Mouse (Mus musculus): ENCODE results near the gene Cd151. TPM values are rescaled to one million over a fixed set of nuclear protein-coding genes. Genes with fewer than 3 reads are reported as not detected.

Gene Cd151
- polyA plus RNA-seq, 1 experiment = 89.5 TPM

DNA sequence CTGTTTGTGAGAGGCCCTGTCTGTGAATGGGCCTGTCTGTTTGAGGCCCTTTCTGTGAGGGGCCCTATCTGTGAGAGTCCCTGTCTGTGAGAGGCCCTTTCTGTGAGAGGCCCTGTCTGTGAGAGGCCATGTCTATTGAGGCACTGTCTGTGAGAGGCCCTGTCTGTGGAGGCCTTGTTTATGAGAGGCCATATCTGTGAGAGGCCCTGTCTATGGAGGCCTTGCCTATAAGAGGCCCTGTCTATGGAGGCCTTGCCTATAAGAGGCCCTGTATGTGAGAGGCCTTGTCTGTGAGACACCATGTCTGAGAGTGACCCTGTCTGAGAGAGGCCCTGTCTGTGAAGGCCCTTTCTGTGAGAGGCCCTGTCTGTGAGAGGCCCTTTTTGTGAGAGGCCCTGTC lies 41.0 kb downstream of the Cd151 start:
- 0 out of 2 replicates have a peak, but pooled peaks cover 1% of the 10 kb centered on the region for H3K36me3 ChIP-seq (ENCODE audit: control insufficient read depth, insufficient read depth, low read length)
- no peaks in the 10 kb centered on the region for H3K4me1 ChIP-seq (ENCODE audit: control insufficient read depth, insufficient read depth, insufficient read length)
- H3K27ac ChIP-seq (ENCODE audit: insufficient read depth, low read length) = no peak overlapping the region
- no peak overlapping the region for H3K4me3 ChIP-seq (ENCODE audit: extremely low read depth, insufficient read depth, insufficient read length)
- no peak for TF ChIP-seq POLR2A (IDR thresholded peaks at IDR 0.05; ENCODE audit: low read depth, low read length)
- no peak for TF ChIP-seq CTCF (IDR thresholded peaks at IDR 0.05; ENCODE audit: extremely low read depth, insufficient read depth, insufficient read length, insufficient replicate concordance)
- DNase-seq (ENCODE audit: low read depth in 1 of 2, low spot score in 2 of 2) = no peak
- H3K27me3 ChIP-seq (ENCODE audit: control insufficient read depth, insufficient read depth, low read length) = no peaks in the 10 kb centered on the region

DNA sequence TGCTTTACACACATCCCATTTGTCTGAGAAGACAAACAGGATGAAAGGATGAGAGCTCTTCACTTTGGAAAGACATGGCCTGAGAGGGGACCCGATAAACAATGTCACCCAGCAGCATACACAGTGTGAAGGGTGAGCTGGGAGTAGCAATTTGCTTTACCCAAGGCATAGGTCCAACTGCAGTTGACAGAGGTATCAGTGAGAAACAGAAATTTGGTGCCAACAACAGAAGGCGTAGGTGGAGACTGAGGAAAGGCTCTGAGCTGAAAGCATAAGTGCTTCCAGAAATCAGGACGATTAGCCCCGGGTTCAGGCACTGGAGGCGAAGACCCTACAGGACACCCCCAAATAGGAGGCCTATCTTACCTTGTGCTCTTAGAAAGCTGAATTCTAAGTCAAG lies 43.0 kb downstream of the Cd151 start:
- Histone ChIP-seq H3K4me1 (ENCODE audit: control insufficient read depth, insufficient read depth, insufficient read length) (no peaks in the 10 kb centered on the region), H3K27me3 (ENCODE audit: control insufficient read depth, insufficient read depth, low read length) (no peaks in the 10 kb centered on the region), H3K4me3 (ENCODE audit: extremely low read depth, insufficient read depth, insufficient read length) (no peak overlapping the region), H3K36me3 (ENCODE audit: control insufficient read depth, insufficient read depth, low read length) (peaks cover 1% of the 10 kb centered on the region; the same call in 1 of the 2 replicates), H3K27ac (ENCODE audit: insufficient read depth, low read length) (no peak overlapping the region)
- TF ChIP-seq POLR2A (IDR thresholded peaks at IDR 0.05; ENCODE audit: low read depth, low read length) (no peak), CTCF (IDR thresholded peaks at IDR 0.05; ENCODE audit: extremely low read depth, insufficient read depth, insufficient read length, insufficient replicate concordance) (no peak)
- DNase-seq (ENCODE audit: low read depth in 1 of 2, low spot score in 2 of 2) = no peak
- WGBS = 95% methylated on average over 5 of the region's 5 CpGs

DNA sequence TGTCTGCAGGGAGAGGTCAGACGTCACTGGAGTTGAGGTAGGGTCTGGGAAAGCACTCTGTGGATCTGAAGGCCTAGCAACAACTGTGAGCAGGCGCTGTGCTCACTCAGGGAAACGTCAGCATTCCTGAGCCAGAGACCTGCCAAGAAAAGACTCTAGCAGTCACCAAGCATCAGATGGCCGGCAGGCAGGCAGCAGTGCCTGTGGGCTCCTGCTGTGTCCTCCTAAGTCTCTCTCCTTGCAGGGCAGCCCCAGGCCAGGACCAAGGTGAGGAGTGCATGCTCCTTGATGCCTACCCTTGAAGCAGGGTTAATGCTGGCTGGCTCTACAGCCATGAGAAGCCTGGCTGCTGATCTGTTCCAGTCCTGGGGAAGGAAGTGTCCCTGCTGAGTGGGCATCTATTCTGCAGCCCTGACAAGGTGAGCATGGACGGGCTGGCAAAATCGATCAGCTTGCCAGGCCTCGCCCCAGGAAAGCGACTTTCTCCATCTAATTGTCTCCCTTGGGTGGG lies 43.5 kb downstream of the Cd151 start:
- peaks cover 1% of the 10 kb centered on the region; the same call in 1 of the 2 replicates for H3K36me3 ChIP-seq (ENCODE audit: control insufficient read depth, insufficient read depth, low read length)
- 91% methylated on average over 8 of the region's 8 CpGs for WGBS
- no peaks in the 10 kb centered on the region for H3K4me1 ChIP-seq (ENCODE audit: control insufficient read depth, insufficient read depth, insufficient read length)
- TF ChIP-seq POLR2A (IDR thresholded peaks at IDR 0.05; ENCODE audit: low read depth, low read length) = no peak
- no peak for TF ChIP-seq CTCF (IDR thresholded peaks at IDR 0.05; ENCODE audit: extremely low read depth, insufficient read depth, insufficient read length, insufficient replicate concordance)
- no peak for DNase-seq (ENCODE audit: low read depth in 1 of 2, low spot score in 2 of 2)
- no peak overlapping the region for H3K27ac ChIP-seq (ENCODE audit: insufficient read depth, low read length)
- H3K27me3 ChIP-seq (ENCODE audit: control insufficient read depth, insufficient read depth, low read length) = no peaks in the 10 kb centered on the region
- no peak overlapping the region for H3K4me3 ChIP-seq (ENCODE audit: extremely low read depth, insufficient read depth, insufficient read length)

DNA sequence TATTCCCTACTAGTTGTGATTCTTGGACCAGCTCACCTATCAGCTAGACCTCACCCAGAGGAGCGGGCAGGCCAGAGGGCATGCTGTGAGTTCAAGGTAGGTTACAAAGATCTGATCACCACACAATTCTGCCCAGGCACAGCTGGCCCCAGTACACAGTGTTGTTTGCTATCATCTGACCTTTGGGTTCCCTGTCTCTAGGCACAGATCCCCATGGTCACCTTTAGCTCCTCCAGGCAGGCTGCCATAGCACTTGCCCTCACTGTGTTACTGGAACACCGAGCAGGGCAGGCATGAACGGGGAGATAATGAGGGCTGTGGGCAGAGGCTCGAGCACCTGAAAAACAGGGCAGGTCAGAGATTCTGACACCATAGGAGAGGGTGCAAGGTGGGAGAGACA lies 50.4 kb downstream of the Cd151 start:
- TF ChIP-seq POLR2A (IDR thresholded peaks at IDR 0.05; ENCODE audit: low read depth, low read length) (no peak), CTCF (IDR thresholded peaks at IDR 0.05; ENCODE audit: extremely low read depth, insufficient read depth, insufficient read length, insufficient replicate concordance) (no peak)
- no peak overlapping the region for H3K27ac ChIP-seq (ENCODE audit: insufficient read depth, low read length)
- H3K36me3 ChIP-seq (ENCODE audit: control insufficient read depth, insufficient read depth, low read length) = peaks cover 3% of the 10 kb centered on the region; the same call in 1 of the 2 replicates
- no peaks in the 10 kb centered on the region for H3K27me3 ChIP-seq (ENCODE audit: control insufficient read depth, insufficient read depth, low read length)
- 85% methylated on average over 4 of the region's 4 CpGs for WGBS
- H3K4me3 ChIP-seq (ENCODE audit: extremely low read depth, insufficient read depth, insufficient read length) = no peak overlapping the region
- no peak for DNase-seq (ENCODE audit: low read depth in 1 of 2, low spot score in 2 of 2)
- no peaks in the 10 kb centered on the region for H3K4me1 ChIP-seq (ENCODE audit: control insufficient read depth, insufficient read depth, insufficient read length)

DNA sequence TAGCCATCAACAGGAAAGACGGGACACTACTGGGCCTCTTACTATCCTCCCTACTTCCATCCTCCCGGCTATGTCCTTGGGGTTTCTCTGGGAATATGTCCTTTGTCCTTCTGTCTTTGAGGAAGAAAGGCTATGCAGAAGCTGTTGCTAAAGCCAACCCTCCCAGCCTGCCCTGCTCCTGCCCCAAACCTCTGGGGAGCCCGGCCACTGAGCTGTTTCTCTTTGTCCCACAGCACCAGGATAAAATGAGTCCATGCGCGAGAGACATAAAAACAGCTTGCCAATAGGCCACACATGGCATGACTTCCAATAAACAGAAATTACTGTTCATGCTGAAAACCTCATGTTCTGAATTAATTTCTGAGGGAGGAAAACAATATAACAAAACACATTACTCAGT lies 51.1 kb downstream of the Cd151 start:
- no peak for DNase-seq (ENCODE audit: low read depth in 1 of 2, low spot score in 2 of 2)
- Histone ChIP-seq H3K36me3 (ENCODE audit: control insufficient read depth, insufficient read depth, low read length) (peaks cover 3% of the 10 kb centered on the region; the same call in 1 of the 2 replicates), H3K4me3 (ENCODE audit: extremely low read depth, insufficient read depth, insufficient read length) (no peak overlapping the region), H3K27me3 (ENCODE audit: control insufficient read depth, insufficient read depth, low read length) (no peaks in the 10 kb centered on the region), H3K4me1 (ENCODE audit: control insufficient read depth, insufficient read depth, insufficient read length) (no peaks in the 10 kb centered on the region), H3K27ac (ENCODE audit: insufficient read depth, low read length) (no peak overlapping the region)
- 97% methylated on average over 5 of the region's 5 CpGs for WGBS
- TF ChIP-seq CTCF (IDR thresholded peaks at IDR 0.05; ENCODE audit: extremely low read depth, insufficient read depth, insufficient read length, insufficient replicate concordance) = no peak
- TF ChIP-seq POLR2A (IDR thresholded peaks at IDR 0.05; ENCODE audit: low read depth, low read length) = no peak

DNA sequence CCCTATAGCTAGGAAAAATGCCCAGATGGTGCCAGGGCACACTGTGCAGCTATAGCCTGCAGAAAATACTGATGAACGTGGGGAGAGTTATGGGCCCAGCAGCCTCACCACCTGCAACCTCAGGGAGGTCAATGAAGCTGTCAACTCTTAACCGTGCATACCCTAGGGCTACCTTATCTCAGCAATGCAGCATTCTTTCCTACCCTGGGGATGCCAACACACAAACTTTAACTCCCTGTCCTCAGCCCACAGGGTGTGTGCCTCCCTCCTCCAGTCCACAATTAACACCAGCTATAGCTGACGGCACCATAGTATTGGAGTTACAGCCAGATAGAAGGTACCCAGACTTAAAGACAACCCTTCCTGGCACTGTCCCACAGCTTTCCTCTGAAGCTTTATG lies 51.7 kb downstream of the Cd151 start:
- TF ChIP-seq CTCF (IDR thresholded peaks at IDR 0.05; ENCODE audit: extremely low read depth, insufficient read depth, insufficient read length, insufficient replicate concordance) (no peak), POLR2A (IDR thresholded peaks at IDR 0.05; ENCODE audit: low read depth, low read length) (no peak)
- peaks cover 3% of the 10 kb centered on the region; the same call in 1 of the 2 replicates for H3K36me3 ChIP-seq (ENCODE audit: control insufficient read depth, insufficient read depth, low read length)
- H3K4me3 ChIP-seq (ENCODE audit: extremely low read depth, insufficient read depth, insufficient read length) = no peak overlapping the region
- 91% methylated on average over 3 of the region's 3 CpGs for WGBS
- no peaks in the 10 kb centered on the region for H3K4me1 ChIP-seq (ENCODE audit: control insufficient read depth, insufficient read depth, insufficient read length)
- no peak for DNase-seq (ENCODE audit: low read depth in 1 of 2, low spot score in 2 of 2)
- H3K27ac ChIP-seq (ENCODE audit: insufficient read depth, low read length) = no peak overlapping the region
- no peaks in the 10 kb centered on the region for H3K27me3 ChIP-seq (ENCODE audit: control insufficient read depth, insufficient read depth, low read length)

DNA sequence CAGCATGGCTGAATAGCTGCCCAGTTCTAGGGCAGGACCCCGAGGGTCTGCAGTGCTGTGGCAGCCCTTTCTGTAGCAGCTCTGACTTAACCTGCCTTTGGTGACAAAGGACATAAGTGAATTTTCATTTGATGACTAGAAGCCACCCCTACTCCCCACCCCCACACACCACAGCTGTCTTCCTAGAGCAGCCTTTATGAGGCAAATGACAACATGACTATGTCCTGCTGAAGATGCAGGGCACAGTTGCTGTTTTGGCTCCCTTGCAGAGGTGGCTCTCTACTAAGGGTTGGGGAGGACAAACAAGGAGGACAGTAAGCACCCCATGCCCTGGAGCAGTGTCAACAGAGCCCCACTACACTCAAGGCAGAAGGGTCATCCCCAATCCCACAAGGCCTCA lies 52.6 kb downstream of the Cd151 start:
- no peaks in the 10 kb centered on the region for H3K4me1 ChIP-seq (ENCODE audit: control insufficient read depth, insufficient read depth, insufficient read length)
- no peak overlapping the region for H3K27ac ChIP-seq (ENCODE audit: insufficient read depth, low read length)
- WGBS = 87% methylated on average over 1 of the region's 1 CpGs
- H3K36me3 ChIP-seq (ENCODE audit: control insufficient read depth, insufficient read depth, low read length) = peaks cover 3% of the 10 kb centered on the region; the same call in 1 of the 2 replicates
- H3K4me3 ChIP-seq (ENCODE audit: extremely low read depth, insufficient read depth, insufficient read length) = no peak overlapping the region
- no peaks in the 10 kb centered on the region for H3K27me3 ChIP-seq (ENCODE audit: control insufficient read depth, insufficient read depth, low read length)
- TF ChIP-seq POLR2A (IDR thresholded peaks at IDR 0.05; ENCODE audit: low read depth, low read length) (no peak), CTCF (IDR thresholded peaks at IDR 0.05; ENCODE audit: extremely low read depth, insufficient read depth, insufficient read length, insufficient replicate concordance) (no peak)
- no peak for DNase-seq (ENCODE audit: low read depth in 1 of 2, low spot score in 2 of 2)

Other genes starting within 250 kb of the Cd151 start
- gene Phrf1, start 238.6 kb upstream of the Cd151 start, polyA plus RNA-seq (2012; rRNA removed) = 29.3 and 31.4 TPM in 2 replicates
- 105 and 160 TPM in 2 replicates for gene Irf7, start 200.9 kb upstream of the Cd151 start, polyA plus RNA-seq (2012; rRNA removed)
- 0.14 and 0.15 TPM in 2 replicates for gene Cdhr5, start 190.6 kb upstream of the Cd151 start, polyA plus RNA-seq (2012; rRNA removed)
- gene Sct, start 188.3 kb upstream of the Cd151 start, polyA plus RNA-seq (2012; rRNA removed) = 1.6 and 4.5 TPM in 2 replicates
- 0.09 and 0.22 TPM in 2 replicates for gene Drd4, start 175.4 kb upstream of the Cd151 start, polyA plus RNA-seq (2012; rRNA removed)
- gene Deaf1, start 139.7 kb upstream of the Cd151 start, polyA plus RNA-seq (2012; rRNA removed) = 15.3 and 15.9 TPM in 2 replicates
- gene Tmem80, start 139.7 kb upstream of the Cd151 start, polyA plus RNA-seq (2012; rRNA removed) = 32.4 and 37.0 TPM in 2 replicates
- 2.5 TPM in 2 replicates for gene Eps8l2, start 128.5 kb upstream of the Cd151 start, polyA plus RNA-seq (2012; rRNA removed)
- 155 and 184 TPM in 2 replicates for gene Taldo1, start 75.2 kb upstream of the Cd151 start, polyA plus RNA-seq (2012; rRNA removed)
- gene Gatd1, start 53.3 kb upstream of the Cd151 start, polyA plus RNA-seq (2012; rRNA removed) = 56.7 and 72.5 TPM in 2 replicates
- 0.08 and 0.11 TPM in 2 replicates for gene Cend1, start 37.9 kb upstream of the Cd151 start, polyA plus RNA-seq (2012; rRNA removed)
- gene Slc25a22, start 29.5 kb upstream of the Cd151 start, polyA plus RNA-seq (2012; rRNA removed) = 66.2 and 89.4 TPM in 2 replicates
- 20.4 and 31.0 TPM in 2 replicates for gene Pidd1, start 23.4 kb upstream of the Cd151 start, polyA plus RNA-seq (2012; rRNA removed)
- 645 and 662 TPM in 2 replicates for gene Rplp2, start 20.0 kb upstream of the Cd151 start, polyA plus RNA-seq (2012; rRNA removed)
- 87.3 and 106 TPM in 2 replicates for gene Pnpla2, start 12.2 kb upstream of the Cd151 start, polyA plus RNA-seq (2012; rRNA removed)
- 14.4 and 17.7 TPM in 2 replicates for gene Cracr2b, start 6.3 kb upstream of the Cd151 start, polyA plus RNA-seq (2012; rRNA removed)
- 20.5 and 23.5 TPM in 2 replicates for gene Polr2l, start 7.7 kb downstream of the Cd151 start, polyA plus RNA-seq (2012; rRNA removed)
- 97.6 and 109 TPM in 2 replicates for gene Tspan4, start 7.8 kb downstream of the Cd151 start, polyA plus RNA-seq (2012; rRNA removed)
- 13.8 and 14.6 TPM in 2 replicates for gene Chid1, start 72.5 kb downstream of the Cd151 start, polyA plus RNA-seq (2012; rRNA removed)
- gene Ap2a2, start 94.8 kb downstream of the Cd151 start, polyA plus RNA-seq (2012; rRNA removed) = 26.3 and 28.9 TPM in 2 replicates
- 0.06 and 0.08 TPM in 2 replicates for gene Muc6, start 187.9 kb downstream of the Cd151 start, polyA plus RNA-seq (2012; rRNA removed)
- gene Muc2, start 222.9 kb downstream of the Cd151 start, polyA plus RNA-seq (2012; rRNA removed) = 0.36 and 1.0 TPM in 2 replicates

Data from spleen, adult 2 months (tissue).